Mouse (Mus musculus): ENCODE measurements around the gene Pcyox1.

DNA sequence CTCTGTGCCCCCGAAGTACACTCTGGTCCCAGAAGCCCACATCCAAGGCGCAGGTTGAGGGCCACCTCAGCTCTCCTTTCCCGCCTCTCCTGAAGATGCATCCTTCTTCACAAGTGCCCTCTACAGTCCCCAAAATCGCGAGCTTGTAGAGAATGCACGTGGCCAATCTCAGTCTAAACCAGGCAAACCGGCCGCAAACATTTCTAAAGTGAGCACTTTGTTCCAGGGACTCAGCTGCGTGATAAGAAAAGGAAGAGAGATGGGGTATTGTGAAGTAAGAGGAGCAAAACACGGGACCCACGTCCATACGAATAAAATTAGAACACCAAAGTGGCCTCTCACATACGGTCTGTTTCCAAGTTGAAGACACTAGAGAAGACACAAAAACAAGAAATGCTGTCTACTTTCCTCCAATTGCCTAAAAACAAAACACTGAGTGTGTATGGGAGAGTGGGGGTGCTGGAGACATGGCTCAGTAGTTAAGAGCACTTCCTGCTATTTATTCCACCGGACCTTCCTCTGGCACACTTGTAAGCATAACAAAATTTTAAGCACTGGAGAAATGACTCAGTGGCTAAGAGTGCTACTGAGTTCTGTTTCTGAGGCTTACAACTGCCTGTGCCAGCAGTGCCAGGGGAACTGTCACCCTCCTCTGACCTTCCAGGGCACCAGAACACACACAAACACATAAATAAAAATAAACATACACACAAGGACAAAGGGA lies 465 bp upstream of the Pcyox1 start:
- TF ChIP-seq EP300 (IDR thresholded peaks at IDR 0.05; ENCODE audit: low read depth) = no peak
- no peak for TF ChIP-seq CTCF (IDR thresholded peaks at IDR 0.05; ENCODE audit: low read depth)

Measured in liver, postnatal 0 days (tissue).